ENCODE assay signal across 25 mouse cellular contexts in the genomic region with DNA sequence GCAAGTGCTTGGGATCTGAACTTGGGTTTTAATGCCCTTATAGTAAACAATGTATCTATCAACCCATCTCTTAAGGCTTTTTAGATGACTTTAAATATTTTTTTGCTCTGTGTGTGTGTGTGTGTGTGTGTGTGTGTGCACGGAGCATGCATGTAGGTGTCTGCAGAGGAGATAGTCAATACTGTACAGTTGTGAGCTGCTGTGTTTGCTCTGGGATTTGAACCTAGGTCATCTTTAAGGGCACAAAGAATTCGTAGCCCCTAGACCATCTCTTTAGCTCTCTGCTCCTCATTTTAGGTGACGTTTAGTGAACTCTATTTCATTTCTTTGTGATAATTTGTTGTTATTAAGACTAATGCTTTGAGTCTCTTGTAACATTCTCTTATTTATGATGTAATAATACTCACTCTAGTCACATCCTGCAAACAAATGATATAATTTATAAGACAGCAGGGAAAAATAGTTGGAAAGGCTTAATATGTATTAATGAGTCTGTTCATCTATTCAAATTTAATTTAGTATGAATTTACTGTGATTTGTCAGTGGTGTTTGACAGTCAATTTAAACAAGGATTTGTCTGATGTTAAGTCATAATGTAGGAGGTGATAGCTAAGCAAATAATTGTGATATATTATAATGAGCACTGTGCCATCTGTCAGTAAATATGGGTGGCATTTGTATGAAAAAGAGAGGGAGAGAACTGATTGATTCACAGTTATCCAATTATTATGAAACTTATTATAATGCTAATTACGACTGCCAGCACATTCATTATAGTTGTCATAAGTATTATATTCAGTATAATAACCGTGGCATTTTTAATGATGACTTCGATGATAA.
DNase-seq lines count a peak whose midpoint lies in the region; ATAC-seq and TF ChIP-seq lines count a peak whose summit lies in the region.
"Had no signal": no experiment of that assay in that cellular context is flagged by ENCODE, and none has a peak within 500 bp of the region (broad histone marks: within the 10 kb centered on the region; RNA-seq: fewer than 3 reads in every experiment).

No protein-coding gene starts in this region.

- H3K9ac ChIP-seq in forebrain, embryonic 11.5 days (ENCODE audit: low read length) = no peak overlapping the region
- no peak overlapping the region for H3K9ac ChIP-seq in neural tube, embryonic 13.5 days
- H3K9ac ChIP-seq in neural tube, embryonic 15.5 days (replicated peaks) = no peak overlapping the region
- H3K9ac ChIP-seq in hindbrain, embryonic 15.5 days = no peak overlapping the region
- H3K9ac ChIP-seq in intestine, postnatal 0 days (ENCODE audit: low read depth, low read length) = no peak overlapping the region
- H3K9ac ChIP-seq: embryonic facial prominence, embryonic 13.5 days; liver, embryonic 13.5 days; midbrain, embryonic 15.5 days had no signal

- ATAC-seq in forebrain, embryonic 11.5 days (replicated peaks; ENCODE audit: low FRiP score) = peak; percentile 44; the same call in 1 of the 2 replicates
- peak; percentile 53; the same call in 1 of the 2 replicates for ATAC-seq in neural tube, embryonic 13.5 days (ENCODE audit: low read depth)
- ATAC-seq in neural tube, embryonic 15.5 days (ENCODE audit: low FRiP score) = no peak; the same call in 1 of the 2 replicates
- peak; percentile 72 for ATAC-seq in hindbrain, embryonic 15.5 days (ENCODE audit: low FRiP score, low read depth)
- ATAC-seq in intestine, postnatal 0 days = no peak
- ATAC-seq: activated CD4-positive, CD25-positive, alpha-beta regulatory T cell, adult 4 months; midbrain, embryonic 15.5 days had no signal

- H3K9me3 ChIP-seq in forebrain, embryonic 11.5 days (ENCODE audit: control insufficient read depth, low read length) = no peaks in the 10 kb centered on the region
- no peaks in the 10 kb centered on the region for H3K9me3 ChIP-seq in forebrain, embryonic 10.5 days
- no peaks in the 10 kb centered on the region for H3K9me3 ChIP-seq in neural tube, embryonic 13.5 days
- H3K9me3 ChIP-seq in neural tube, embryonic 15.5 days (replicated peaks) = no peaks in the 10 kb centered on the region
- no peaks in the 10 kb centered on the region for H3K9me3 ChIP-seq in hindbrain, embryonic 15.5 days
- H3K9me3 ChIP-seq in intestine, postnatal 0 days (ENCODE audit: control insufficient read depth) = no peaks in the 10 kb centered on the region
- H3K9me3 ChIP-seq: embryonic facial prominence, embryonic 13.5 days; heart, embryonic 10.5 days; liver, embryonic 13.5 days; midbrain, embryonic 15.5 days had no signal

- H3K4me3 ChIP-seq in forebrain, embryonic 11.5 days (ENCODE audit: low read depth, low read length) = no peak overlapping the region
- H3K4me3 ChIP-seq in forebrain, embryonic 10.5 days = no peak overlapping the region
- no peak overlapping the region for H3K4me3 ChIP-seq in neural tube, embryonic 13.5 days
- H3K4me3 ChIP-seq in neural tube, embryonic 15.5 days (replicated peaks) = no peak overlapping the region
- H3K4me3 ChIP-seq in hindbrain, embryonic 15.5 days = no peak overlapping the region
- no peak overlapping the region for H3K4me3 ChIP-seq in intestine, postnatal 0 days (ENCODE audit: low read depth, low read length)
- H3K4me3 ChIP-seq: embryonic facial prominence, embryonic 13.5 days; erythroblast, embryonic 14.5 days; heart, embryonic 10.5 days; left cerebral cortex, adult 2 months; liver, embryonic 13.5 days; midbrain, embryonic 15.5 days had no signal

- H3K4me2 ChIP-seq in forebrain, embryonic 11.5 days (ENCODE audit: low read depth, low read length, severe bottlenecking) = no peak overlapping the region
- H3K4me2 ChIP-seq in neural tube, embryonic 13.5 days = no peak overlapping the region
- H3K4me2 ChIP-seq in neural tube, embryonic 15.5 days = no peak overlapping the region
- no peak overlapping the region for H3K4me2 ChIP-seq in hindbrain, embryonic 15.5 days
- no peak overlapping the region for H3K4me2 ChIP-seq in intestine, postnatal 0 days (replicated peaks; ENCODE audit: low read depth)
- H3K4me2 ChIP-seq: embryonic facial prominence, embryonic 13.5 days; liver, embryonic 13.5 days; midbrain, embryonic 15.5 days had no signal

- no peak for TF ChIP-seq CTCF in intestine, postnatal 0 days (IDR thresholded peaks at IDR 0.05; ENCODE audit: low read depth)

- no peak for DNase-seq in forebrain, embryonic 11.5 days (ENCODE audit: low spot score)
- DNase-seq in forebrain, embryonic 10.5 days (ENCODE audit: extremely low spot score, low spot score) = no peak
- no peak for DNase-seq in spleen, adult 18-20 months
- DNase-seq: adrenal gland, adult 8-10 months; cerebellum, adult 8-10 months; cerebellum, postnatal 36 days; embryo, embryonic 11 days; gastrocnemius, postnatal 10 days; kidney, adult 18-20 months; liver, embryonic 13.5 days; lung, adult 2 months; lung, postnatal 14 days; retina, postnatal 1 day; thymus, postnatal 25 days had no signal

- H3K4me1 ChIP-seq in forebrain, embryonic 11.5 days (replicated peaks; ENCODE audit: control insufficient read depth, insufficient read depth, low read length) = no peaks in the 10 kb centered on the region
- no peaks in the 10 kb centered on the region for H3K4me1 ChIP-seq in forebrain, embryonic 10.5 days
- H3K4me1 ChIP-seq in neural tube, embryonic 13.5 days (replicated peaks) = no peaks in the 10 kb centered on the region
- no peaks in the 10 kb centered on the region for H3K4me1 ChIP-seq in neural tube, embryonic 15.5 days
- no peaks in the 10 kb centered on the region for H3K4me1 ChIP-seq in hindbrain, embryonic 15.5 days (replicated peaks)
- no peaks in the 10 kb centered on the region for H3K4me1 ChIP-seq in intestine, postnatal 0 days (replicated peaks; ENCODE audit: control insufficient read depth, insufficient read depth, low read length)
- H3K4me1 ChIP-seq: embryonic facial prominence, embryonic 13.5 days; heart, embryonic 10.5 days; liver, embryonic 13.5 days; midbrain, embryonic 15.5 days had no signal

- no peaks in the 10 kb centered on the region for H3K36me3 ChIP-seq in forebrain, embryonic 11.5 days (ENCODE audit: control insufficient read depth, insufficient read depth, low read length)
- no peaks in the 10 kb centered on the region for H3K36me3 ChIP-seq in forebrain, embryonic 10.5 days (replicated peaks)
- no peaks in the 10 kb centered on the region for H3K36me3 ChIP-seq in neural tube, embryonic 13.5 days
- H3K36me3 ChIP-seq in neural tube, embryonic 15.5 days = no peaks in the 10 kb centered on the region
- no peaks in the 10 kb centered on the region for H3K36me3 ChIP-seq in hindbrain, embryonic 15.5 days
- no peaks in the 10 kb centered on the region for H3K36me3 ChIP-seq in intestine, postnatal 0 days (ENCODE audit: control insufficient read depth, insufficient read depth)
- H3K36me3 ChIP-seq: embryonic facial prominence, embryonic 13.5 days; heart, embryonic 10.5 days; liver, embryonic 13.5 days; midbrain, embryonic 15.5 days had no signal

- WGBS in forebrain, embryonic 11.5 days = 79% methylated on average over 6 of the region's 6 CpGs
- WGBS in forebrain, embryonic 10.5 days = 89% methylated on average over 6 of the region's 6 CpGs
- WGBS in neural tube, embryonic 13.5 days = 71% methylated on average over 6 of the region's 6 CpGs
- WGBS in neural tube, embryonic 15.5 days = 57% methylated on average over 6 of the region's 6 CpGs
- 54% methylated on average over 6 of the region's 6 CpGs for WGBS in hindbrain, embryonic 15.5 days
- 79% methylated on average over 6 of the region's 6 CpGs for WGBS in intestine, postnatal 0 days

- H3K27ac ChIP-seq in forebrain, embryonic 11.5 days (ENCODE audit: low read depth, low read length) = no peak overlapping the region
- H3K27ac ChIP-seq in forebrain, embryonic 10.5 days = no peak overlapping the region
- no peak overlapping the region for H3K27ac ChIP-seq in neural tube, embryonic 13.5 days (replicated peaks)
- no peak overlapping the region for H3K27ac ChIP-seq in neural tube, embryonic 15.5 days (replicated peaks)
- H3K27ac ChIP-seq in hindbrain, embryonic 15.5 days (replicated peaks) = no peak overlapping the region
- H3K27ac ChIP-seq in intestine, postnatal 0 days (ENCODE audit: low read depth, low read length) = no peak overlapping the region
- H3K27ac ChIP-seq: embryonic facial prominence, embryonic 13.5 days; heart, embryonic 10.5 days; kidney, postnatal 0 days; left cerebral cortex, adult 2 months; liver, embryonic 13.5 days; midbrain, embryonic 15.5 days had no signal

- no peaks in the 10 kb centered on the region for H3K27me3 ChIP-seq in forebrain, embryonic 11.5 days (ENCODE audit: control insufficient read depth, insufficient read depth, low read length)
- no peaks in the 10 kb centered on the region for H3K27me3 ChIP-seq in forebrain, embryonic 10.5 days (ENCODE audit: poor library complexity, severe bottlenecking)
- no peaks in the 10 kb centered on the region for H3K27me3 ChIP-seq in neural tube, embryonic 13.5 days
- H3K27me3 ChIP-seq in neural tube, embryonic 15.5 days (replicated peaks) = no peaks in the 10 kb centered on the region
- no peaks in the 10 kb centered on the region for H3K27me3 ChIP-seq in hindbrain, embryonic 15.5 days
- no peaks in the 10 kb centered on the region for H3K27me3 ChIP-seq in intestine, postnatal 0 days (replicated peaks; ENCODE audit: control insufficient read depth, insufficient read depth, low read length)
- H3K27me3 ChIP-seq: embryonic facial prominence, embryonic 13.5 days; liver, embryonic 13.5 days; midbrain, embryonic 15.5 days had no signal

Comparison
In these comparisons a context has a peak if more than half of its experiments do, and no peak if none do; other contexts are left out.
1. ATAC-seq: peak in forebrain, embryonic 11.5 days (single experiment), neural tube, embryonic 13.5 days (single experiment) and hindbrain, embryonic 15.5 days (single experiment); none in neural tube, embryonic 15.5 days (single experiment) and intestine, postnatal 0 days (single experiment).